Mouse (Mus musculus) embryo, embryonic 11.5 days (tissue): Measurements from ENCODE around the gene Gorasp2.
A peak's percentile ranks its signal among the peaks of the same experiment; 100 is the strongest.

Source experiments
- DNase-seq: peaks from one replicate; pipeline ENCODE4 v3.0.0-alpha.2; 2012; ENCODE audit warnings: low read depth, low spot score

Gene Gorasp2

GRCm38 (mm10) chr2:70660887-70661714 is at the start of gene Gorasp2:
Gorasp2 (plus strand) TSS chr2:70661576.
- DNase-seq = peak; percentile 90

- no peak for DNase-seq
These were observed 46.5 kb upstream of the Gorasp2 start for GRCm38 (mm10) chr2:70614745-70615351.

- DNase-seq = no peak
These were observed 45.3 kb upstream of the Gorasp2 start for GRCm38 (mm10) chr2:70616076-70616475.

GRCm38 (mm10) chr2:70616617-70617016 is 44.8 kb upstream of the Gorasp2 start:
- no peak for DNase-seq

- no peak for DNase-seq
These were observed 42.0 kb upstream of the Gorasp2 start for GRCm38 (mm10) chr2:70619232-70619835.

GRCm38 (mm10) chr2:70620225-70620624 is 41.2 kb upstream of the Gorasp2 start:
- DNase-seq = peak; percentile 39

- DNase-seq = no peak
These were observed 39.1 kb upstream of the Gorasp2 start for GRCm38 (mm10) chr2:70622244-70622643.

- DNase-seq = no peak
These were observed 35.6 kb upstream of the Gorasp2 start for GRCm38 (mm10) chr2:70625761-70626160.

- DNase-seq = no peak
These were observed 33.0 kb upstream of the Gorasp2 start for GRCm38 (mm10) chr2:70628397-70628796.

- peak; percentile 40 for DNase-seq
These were observed 32.0 kb upstream of the Gorasp2 start for GRCm38 (mm10) chr2:70629339-70629761.

- no peak for DNase-seq
These were observed 31.5 kb upstream of the Gorasp2 start for GRCm38 (mm10) chr2:70629921-70630320.

GRCm38 (mm10) chr2:70631321-70631720 is 30.1 kb upstream of the Gorasp2 start:
- DNase-seq = no peak

- no peak for DNase-seq
These were observed 29.0 kb upstream of the Gorasp2 start for GRCm38 (mm10) chr2:70632412-70632811.

GRCm38 (mm10) chr2:70634028-70634690 is 27.2 kb upstream of the Gorasp2 start:
- no peak for DNase-seq

GRCm38 (mm10) chr2:70640968-70641367 is 20.4 kb upstream of the Gorasp2 start:
- no peak for DNase-seq

- DNase-seq = no peak
These were observed 18.3 kb upstream of the Gorasp2 start for GRCm38 (mm10) chr2:70642971-70643565.

- DNase-seq = no peak
These were observed 16.1 kb upstream of the Gorasp2 start for GRCm38 (mm10) chr2:70645266-70645780.

- no peak for DNase-seq
These were observed 13.7 kb upstream of the Gorasp2 start for GRCm38 (mm10) chr2:70647681-70648080.

- no peak for DNase-seq
These were observed 13.1 kb upstream of the Gorasp2 start for GRCm38 (mm10) chr2:70648271-70648670.

- DNase-seq = no peak
These were observed 11.9 kb upstream of the Gorasp2 start for GRCm38 (mm10) chr2:70649471-70649870.

- no peak for DNase-seq
These were observed 9.6 kb upstream of the Gorasp2 start for GRCm38 (mm10) chr2:70651820-70652219.
